In genomic region chr1:134078802-134079476, GRCm38 (mm10) we compare ENCODE assay signal across 8 mouse cellular contexts. TPM values are rescaled to one million over a fixed set of nuclear protein-coding genes. Genes with fewer than 3 reads are reported as not detected.
DNase-seq lines count a peak whose midpoint lies in the region; ATAC-seq lines count a peak whose summit lies in the region.

Gene Btg2 (minus strand): TSS chr1:134079120.

- peak; percentile 93 for ATAC-seq in hindbrain, embryonic 13.5 days (ENCODE audit: low FRiP score)

- no peaks in the 10 kb centered on the region for H3K27me3 ChIP-seq in hindbrain, embryonic 13.5 days

- H3K4me1 ChIP-seq in hindbrain, embryonic 13.5 days (replicated peaks) = peaks cover 69% of the 10 kb centered on the region

- no peaks in the 10 kb centered on the region for H3K36me3 ChIP-seq in hindbrain, embryonic 13.5 days

- peak within 1 kb of the TSS; percentile 87 for H3K27ac ChIP-seq in hindbrain, embryonic 13.5 days

- no peaks in the 10 kb centered on the region for H3K9me3 ChIP-seq in hindbrain, embryonic 13.5 days

- peak within 1 kb of the TSS; percentile 74 for H3K4me2 ChIP-seq in hindbrain, embryonic 13.5 days

- H3K9ac ChIP-seq in hindbrain, embryonic 13.5 days = peak within 1 kb of the TSS; percentile 85

- DNase-seq in NIH3T3 (ENCODE audit: low read depth) = peak; percentile 99
- peak; percentile 98 to 99 for DNase-seq in cerebellum, postnatal 10 days
- peak; percentile 91 to 93 for DNase-seq in frontal cortex, postnatal 14 days (ENCODE audit: low spot score in 2 of 2)
- DNase-seq in layer of hippocampus, postnatal 36 days = peak; percentile 95 to 96
- peak; percentile 98 for DNase-seq in lung, postnatal 36 days
- DNase-seq in retina, postnatal 1 day = peak; percentile 98
- peak; percentile 97 to 98 for DNase-seq in urinary bladder, adult 18-20 months (ENCODE audit: low spot score in 2 of 2)

- WGBS in hindbrain, embryonic 13.5 days = under 1% methylated on average over 59 of the region's 62 CpGs

- H3K4me3 ChIP-seq in hindbrain, embryonic 13.5 days = peak within 1 kb of the TSS; percentile 72

RNA-seq across cellular contexts. Expression of gene Btg2, which starts in this region (rescaled TPM):
- polyA plus RNA-seq in hindbrain, embryonic 13.5 days (2015; fragmentation: Nextera tagmentation; extraction: Ambion mirVana) = 57.4 and 63.4 TPM in 2 replicates
- 10 to 100 TPM; 18.7 to 18.9 TPM for total RNA-seq in layer of hippocampus, postnatal 36 days (2021)

Comparison
In these comparisons a context has a peak if more than half of its experiments do, and no peak if none do; other contexts are left out.
1. Peak in every context shown above with its lines: DNase-seq, ATAC-seq, H3K4me3 ChIP-seq and H3K27ac ChIP-seq.